Mouse (Mus musculus) ES-E14 (cell line): ENCODE results near the gene Rab11b. TPM values are rescaled to one million over a fixed set of nuclear protein-coding genes. Genes with fewer than 3 reads are reported as not detected.

Experiments used
- DNase-seq: peaks from one replicate; pipeline ENCODE4 v3.0.0-alpha.2; 2013; ENCODE audit warnings: low read depth, low spot score
- H3K27ac ChIP-seq: 2 replicates; pipeline ENCODE4 v1.5.1; 2012; ENCODE audit warnings: low read depth, mild to moderate bottlenecking, low read length, moderate library complexity, mixed read lengths; ENCODE audit not compliant: poor library complexity, insufficient read depth, severe bottlenecking
- H3K36me3 ChIP-seq: 2 replicates; pipeline ENCODE4 v1.6.1; 2012; ENCODE audit warnings: mild to moderate bottlenecking, low read length, moderate library complexity, mixed read lengths; ENCODE audit not compliant: control insufficient read depth, poor library complexity, insufficient read depth, severe bottlenecking
- H3K4me1 ChIP-seq, 2 experiments: fragments of 150-350 bp in 1 of 2; sonication (generic) in 1 of 2; 2 replicates each; pipeline ENCODE4 v1.6.1; 2012; ENCODE audit warnings: low read length in 2 of 2, mild to moderate bottlenecking in 1 of 2, mixed read lengths in 1 of 2; ENCODE audit not compliant: control insufficient read depth in 2 of 2, insufficient read depth in 2 of 2, poor library complexity in 1 of 2
- H3K4me3 ChIP-seq, 2 experiments: fragments of 150-350 bp in 1 of 2; sonication (generic) in 1 of 2; 2 replicates each; pipeline ENCODE4 v1.5.1; 2012; ENCODE audit warnings: low read length in 2 of 2, low read depth in 1 of 2, mild to moderate bottlenecking in 1 of 2, mixed read lengths in 1 of 2; ENCODE audit not compliant: insufficient read depth in 1 of 2, poor library complexity in 1 of 2, severe bottlenecking in 1 of 2
- H3K9ac ChIP-seq: 2 replicates; pipeline ENCODE4 v1.6.1; 2012; ENCODE audit warnings: low read depth, mild to moderate bottlenecking, low read length, mixed read lengths; ENCODE audit not compliant: poor library complexity, insufficient read depth, severe bottlenecking
- H3K9me3 ChIP-seq: fragments of 150-350 bp; sonication (generic); 2 replicates; pipeline ENCODE4 v1.6.1; 2012; ENCODE audit warnings: low read depth, mild to moderate bottlenecking, low read length; ENCODE audit not compliant: control insufficient read depth, insufficient read depth
- CHD2 ChIP-seq: IDR thresholded peaks from 2 replicates; pipeline ENCODE4 v1.6.1; 2014; ENCODE audit warnings: mild to moderate bottlenecking, low read depth, low read length, inconsistent platforms
- HCFC1 ChIP-seq: IDR thresholded peaks from 2 replicates; pipeline ENCODE4 v1.6.1; 2012; ENCODE audit warnings: low read length, inconsistent platforms, borderline replicate concordance; ENCODE audit not compliant: insufficient read depth
- MAFK ChIP-seq: IDR thresholded peaks from 2 replicates; pipeline ENCODE4 v1.6.1; 2014; ENCODE audit warnings: mild to moderate bottlenecking, low read depth, low read length, inconsistent platforms; ENCODE audit not compliant: insufficient read depth
- ZC3H11A ChIP-seq: IDR thresholded peaks from 2 replicates; pipeline ENCODE4 v1.6.1; 2012; ENCODE audit warnings: low read depth, mild to moderate bottlenecking, inconsistent platforms, low read length, borderline replicate concordance
- ZNF384 ChIP-seq: IDR thresholded peaks from 2 replicates; pipeline ENCODE4 v1.6.1; 2012; ENCODE audit warnings: low read depth, low read length, inconsistent platforms
- in situ Hi-C, 2 experiments: fragments of 600-800 bp; cut with MboI; formaldehyde crosslinking; loops; one replicate each; pipeline ENCODE4 v1.15.1; 2025; ENCODE audit warnings: low sequenced_read_pairs in 2 of 2, inconsistent platforms in 1 of 2; ENCODE audit not compliant: unreplicated experiment in 2 of 2
- total RNA-seq: library from RNA; depleted of rRNA; stranded (reverse); fragments of 300-350 nt; gene quantifications from 2 replicates; pipeline ENCODE4 v1.2.3, GENCODE M21; 2012

The Rab11b gene
- total RNA-seq, 1 experiment = 34.8 TPM

- no peak for DNase-seq
- in situ Hi-C loops = no loop called here
- Histone ChIP-seq H3K27ac (no peak overlapping the region), H3K4me3 (no peak overlapping the region), H3K36me3 (peaks cover 23% of the 10 kb centered on the region), H3K9ac (no peak overlapping the region), H3K9me3 (no peaks in the 10 kb centered on the region), H3K4me1 (peaks cover 0 to 12% of the 10 kb centered on the region in 2 experiments; a peak in 1 of 4 replicates)
- TF ChIP-seq MAFK (no peak), ZNF384 (no peak), ZC3H11A (no peak), CHD2 (no peak), HCFC1 (no peak)
These were observed 14.3 kb upstream of the Rab11b start for GRCm38 (mm10) chr17:33774573-33775155.

- no peak for DNase-seq
- Histone ChIP-seq H3K9me3 (no peaks in the 10 kb centered on the region), H3K36me3 (peaks cover 23% of the 10 kb centered on the region), H3K4me3 (no peak overlapping the region), H3K4me1 (peaks cover 0 to 6% of the 10 kb centered on the region in 2 experiments; a peak in 1 of 4 replicates), H3K9ac (no peak overlapping the region), H3K27ac (no peak overlapping the region)
- in situ Hi-C loops = no loop called here
- TF ChIP-seq MAFK (no peak), HCFC1 (no peak), ZC3H11A (no peak), ZNF384 (no peak), CHD2 (no peak)
These were observed 13.7 kb upstream of the Rab11b start for GRCm38 (mm10) chr17:33773871-33774572.

GRCm38 (mm10) chr17:33773426-33773825, 13.1 kb upstream of the Rab11b start:
- Histone ChIP-seq H3K4me1 (peaks cover 0 to under 1% of the 10 kb centered on the region in 2 experiments; a peak in 1 of 4 replicates), H3K9ac (no peak overlapping the region), H3K4me3 (no peak overlapping the region), H3K36me3 (peaks cover 22% of the 10 kb centered on the region), H3K27ac (no peak overlapping the region), H3K9me3 (no peaks in the 10 kb centered on the region)
- no peak for DNase-seq
- TF ChIP-seq ZC3H11A = no peak
- no peak for TF ChIP-seq CHD2
- no peak for TF ChIP-seq HCFC1
- TF ChIP-seq ZNF384 = no peak
- no peak for TF ChIP-seq MAFK
- in situ Hi-C loops = no loop called here

- H3K4me1 ChIP-seq = no peaks in the 10 kb centered on the region
- TF ChIP-seq CHD2 (no peak), ZC3H11A (no peak), ZNF384 (no peak), HCFC1 (no peak)
- no peak for DNase-seq
- no peak overlapping the region for H3K9ac ChIP-seq
- no peak overlapping the region for H3K4me3 ChIP-seq
- in situ Hi-C loops = no loop called here
- peaks cover 8% of the 10 kb centered on the region; the same call in 1 of the 2 replicates for H3K36me3 ChIP-seq
- H3K27ac ChIP-seq = no peak overlapping the region
- H3K9me3 ChIP-seq = no peaks in the 10 kb centered on the region
These were observed 11.3 kb upstream of the Rab11b start for GRCm38 (mm10) chr17:33771617-33772016.

GRCm38 (mm10) chr17:33766389-33766788, 6.1 kb upstream of the Rab11b start:
- Histone ChIP-seq H3K9me3 (no peaks in the 10 kb centered on the region), H3K4me1 (no peaks in the 10 kb centered on the region), H3K9ac (no peak overlapping the region), H3K27ac (no peak overlapping the region), H3K36me3 (no peaks in the 10 kb centered on the region), H3K4me3 (no peak overlapping the region)
- no peak for TF ChIP-seq ZNF384
- no peak for TF ChIP-seq ZC3H11A
- no peak for TF ChIP-seq MAFK
- no peak for TF ChIP-seq HCFC1
- no peak for TF ChIP-seq CHD2
- in situ Hi-C loops = no loop called here
- DNase-seq = no peak
